Mouse (Mus musculus): Measurements from ENCODE around the gene Txndc2. TPM values are rescaled to one million over a fixed set of nuclear protein-coding genes. Genes with fewer than 3 reads are reported as not detected.

Txndc2 gene
- polyA plus RNA-seq (2015; fragmentation: Nextera tagmentation; extraction: Ambion mirVana): 0.13 TPM in 1 of 2 replicates, not detected in the other

- H3K4me1 ChIP-seq (replicated peaks): peaks cover 14% of the 10 kb centered on the region
- no peaks in the 10 kb centered on the region for H3K27me3 ChIP-seq
- no peak within 1 kb of the TSS; the same call in 1 of the 2 replicates for H3K4me2 ChIP-seq
- ATAC-seq (ENCODE audit: low FRiP score, low read depth): no peak
- WGBS: 88% methylated on average over 11 of the region's 11 CpGs
- peak within 1 kb of the TSS; percentile 71 for H3K27ac ChIP-seq (replicated peaks)
- no peak within 1 kb of the TSS for H3K4me3 ChIP-seq
- no peak within 1 kb of the TSS for H3K9ac ChIP-seq
- no peaks in the 10 kb centered on the region for H3K36me3 ChIP-seq
- no peaks in the 10 kb centered on the region for H3K9me3 ChIP-seq
These were observed at the start of gene Txndc2 for GRCm38 (mm10) chr17:65641734-65642218. TSS of gene Txndc2 (minus strand) at chr17:65642168.

GRCm38 (mm10) chr17:65683731-65684130 is 41.8 kb upstream of the Txndc2 start:
- H3K27ac ChIP-seq (replicated peaks): no peak overlapping the region
- 82% methylated on average over 2 of the region's 2 CpGs for WGBS
- H3K4me2 ChIP-seq: no peak overlapping the region
- H3K9ac ChIP-seq: no peak overlapping the region
- H3K36me3 ChIP-seq: no peaks in the 10 kb centered on the region
- H3K4me1 ChIP-seq (replicated peaks): peaks cover 5% of the 10 kb centered on the region; the same call in 1 of the 2 replicates
- H3K27me3 ChIP-seq: no peaks in the 10 kb centered on the region
- no peaks in the 10 kb centered on the region for H3K9me3 ChIP-seq
- peak; percentile 45; the same call in 1 of the 2 replicates for ATAC-seq (ENCODE audit: low FRiP score, low read depth)
- no peak overlapping the region for H3K4me3 ChIP-seq

GRCm38 (mm10) chr17:65683316-65683715 is 41.3 kb upstream of the Txndc2 start:
- no peak for ATAC-seq (ENCODE audit: low FRiP score, low read depth)
- H3K9ac ChIP-seq: no peak overlapping the region
- no peaks in the 10 kb centered on the region for H3K36me3 ChIP-seq
- H3K27ac ChIP-seq (replicated peaks): no peak overlapping the region
- H3K4me2 ChIP-seq: no peak overlapping the region
- WGBS: 80% methylated on average over 3 of the region's 3 CpGs
- H3K4me1 ChIP-seq (replicated peaks): peaks cover 5% of the 10 kb centered on the region; the same call in 1 of the 2 replicates
- H3K27me3 ChIP-seq: no peaks in the 10 kb centered on the region
- H3K9me3 ChIP-seq: no peaks in the 10 kb centered on the region
- H3K4me3 ChIP-seq: no peak overlapping the region

GRCm38 (mm10) chr17:65682071-65682680 is 40.2 kb upstream of the Txndc2 start:
- Histone ChIP-seq H3K4me2 (no peak overlapping the region), H3K9me3 (no peaks in the 10 kb centered on the region), H3K27me3 (no peaks in the 10 kb centered on the region), H3K36me3 (no peaks in the 10 kb centered on the region), H3K27ac (replicated peaks) (no peak overlapping the region), H3K9ac (no peak overlapping the region), H3K4me3 (no peak overlapping the region), H3K4me1 (replicated peaks) (peaks cover 5% of the 10 kb centered on the region; the same call in 1 of the 2 replicates)
- 82% methylated on average over 5 of the region's 5 CpGs for WGBS
- ATAC-seq (ENCODE audit: low FRiP score, low read depth): no peak; the same call in 1 of the 2 replicates

GRCm38 (mm10) chr17:65681516-65681915 is 39.5 kb upstream of the Txndc2 start:
- Histone ChIP-seq H3K9me3 (no peaks in the 10 kb centered on the region), H3K4me2 (no peak overlapping the region), H3K36me3 (no peaks in the 10 kb centered on the region), H3K27ac (replicated peaks) (no peak overlapping the region), H3K27me3 (no peaks in the 10 kb centered on the region), H3K9ac (no peak overlapping the region), H3K4me1 (replicated peaks) (peaks cover 5% of the 10 kb centered on the region; the same call in 1 of the 2 replicates), H3K4me3 (no peak overlapping the region)
- WGBS: 88% methylated on average over 6 of the region's 6 CpGs
- no peak for ATAC-seq (ENCODE audit: low FRiP score, low read depth)

GRCm38 (mm10) chr17:65680801-65681412 is 38.9 kb upstream of the Txndc2 start:
- Histone ChIP-seq H3K9ac (no peak overlapping the region), H3K4me3 (no peak overlapping the region), H3K36me3 (no peaks in the 10 kb centered on the region), H3K27me3 (no peaks in the 10 kb centered on the region), H3K27ac (replicated peaks) (no peak overlapping the region), H3K4me1 (replicated peaks) (peaks cover 5% of the 10 kb centered on the region; the same call in 1 of the 2 replicates), H3K4me2 (no peak overlapping the region), H3K9me3 (no peaks in the 10 kb centered on the region)
- WGBS: 89% methylated on average over 2 of the region's 2 CpGs
- no peak for ATAC-seq (ENCODE audit: low FRiP score, low read depth)

GRCm38 (mm10) chr17:65679806-65680446 is 38.0 kb upstream of the Txndc2 start:
- H3K27me3 ChIP-seq: no peaks in the 10 kb centered on the region
- H3K27ac ChIP-seq (replicated peaks): no peak overlapping the region
- H3K9ac ChIP-seq: no peak overlapping the region
- no peaks in the 10 kb centered on the region for H3K9me3 ChIP-seq
- 82% methylated on average over 14 of the region's 14 CpGs for WGBS
- no peaks in the 10 kb centered on the region for H3K36me3 ChIP-seq
- peaks cover 5% of the 10 kb centered on the region; the same call in 1 of the 2 replicates for H3K4me1 ChIP-seq (replicated peaks)
- no peak overlapping the region for H3K4me3 ChIP-seq
- no peak for ATAC-seq (ENCODE audit: low FRiP score, low read depth)
- H3K4me2 ChIP-seq: no peak overlapping the region

GRCm38 (mm10) chr17:65677742-65678141 is 35.8 kb upstream of the Txndc2 start:
- Histone ChIP-seq H3K4me3 (no peak overlapping the region), H3K27me3 (no peaks in the 10 kb centered on the region), H3K4me2 (no peak overlapping the region), H3K4me1 (replicated peaks) (no peaks in the 10 kb centered on the region), H3K9ac (no peak overlapping the region), H3K36me3 (no peaks in the 10 kb centered on the region), H3K9me3 (no peaks in the 10 kb centered on the region), H3K27ac (replicated peaks) (no peak overlapping the region)
- 94% methylated on average over 1 of the region's 1 CpGs for WGBS
- no peak for ATAC-seq (ENCODE audit: low FRiP score, low read depth)

- Histone ChIP-seq H3K36me3 (no peaks in the 10 kb centered on the region), H3K27me3 (no peaks in the 10 kb centered on the region), H3K9ac (no peak overlapping the region), H3K27ac (replicated peaks) (no peak overlapping the region), H3K9me3 (no peaks in the 10 kb centered on the region), H3K4me3 (no peak overlapping the region), H3K4me2 (no peak overlapping the region), H3K4me1 (replicated peaks) (no peaks in the 10 kb centered on the region)
- WGBS: 96% methylated on average over 8 of the region's 8 CpGs
- ATAC-seq (ENCODE audit: low FRiP score, low read depth): no peak
These were observed 34.6 kb upstream of the Txndc2 start for GRCm38 (mm10) chr17:65676536-65676935.

- 88% methylated on average over 3 of the region's 3 CpGs for WGBS
- H3K4me1 ChIP-seq (replicated peaks): no peaks in the 10 kb centered on the region
- H3K27me3 ChIP-seq: no peaks in the 10 kb centered on the region
- no peak overlapping the region for H3K4me2 ChIP-seq
- H3K36me3 ChIP-seq: no peaks in the 10 kb centered on the region
- no peaks in the 10 kb centered on the region for H3K9me3 ChIP-seq
- H3K27ac ChIP-seq (replicated peaks): no peak overlapping the region
- ATAC-seq (ENCODE audit: low FRiP score, low read depth): no peak
- H3K4me3 ChIP-seq: no peak overlapping the region
- no peak overlapping the region for H3K9ac ChIP-seq
These were observed 34.0 kb upstream of the Txndc2 start for GRCm38 (mm10) chr17:65675985-65676384.

GRCm38 (mm10) chr17:65674710-65675171 is 32.8 kb upstream of the Txndc2 start:
- no peak overlapping the region for H3K4me2 ChIP-seq
- ATAC-seq (ENCODE audit: low FRiP score, low read depth): no peak
- no peaks in the 10 kb centered on the region for H3K9me3 ChIP-seq
- H3K4me3 ChIP-seq: no peak overlapping the region
- no peak overlapping the region for H3K9ac ChIP-seq
- H3K4me1 ChIP-seq (replicated peaks): no peaks in the 10 kb centered on the region
- H3K36me3 ChIP-seq: no peaks in the 10 kb centered on the region
- 40% methylated on average over 1 of the region's 1 CpGs for WGBS
- H3K27ac ChIP-seq (replicated peaks): no peak overlapping the region
- no peaks in the 10 kb centered on the region for H3K27me3 ChIP-seq

GRCm38 (mm10) chr17:65672926-65673325 is 31.0 kb upstream of the Txndc2 start:
- H3K4me2 ChIP-seq: no peak overlapping the region
- H3K36me3 ChIP-seq: no peaks in the 10 kb centered on the region
- no peak overlapping the region for H3K27ac ChIP-seq (replicated peaks)
- ATAC-seq (ENCODE audit: low FRiP score, low read depth): no peak
- H3K4me3 ChIP-seq: no peak overlapping the region
- H3K4me1 ChIP-seq (replicated peaks): no peaks in the 10 kb centered on the region
- H3K9me3 ChIP-seq: no peaks in the 10 kb centered on the region
- H3K9ac ChIP-seq: no peak overlapping the region
- no peaks in the 10 kb centered on the region for H3K27me3 ChIP-seq
- 92% methylated on average over 7 of the region's 7 CpGs for WGBS

Data from hindbrain, embryonic 15.5 days (tissue).